Mouse (Mus musculus): ENCODE data around the gene Rnf17. TPM values are rescaled to one million over a fixed set of nuclear protein-coding genes. Genes with fewer than 3 reads are reported as not detected.

Rnf17 gene
- polyA plus RNA-seq, 1 experiment, result 0.57 TPM

DNA sequence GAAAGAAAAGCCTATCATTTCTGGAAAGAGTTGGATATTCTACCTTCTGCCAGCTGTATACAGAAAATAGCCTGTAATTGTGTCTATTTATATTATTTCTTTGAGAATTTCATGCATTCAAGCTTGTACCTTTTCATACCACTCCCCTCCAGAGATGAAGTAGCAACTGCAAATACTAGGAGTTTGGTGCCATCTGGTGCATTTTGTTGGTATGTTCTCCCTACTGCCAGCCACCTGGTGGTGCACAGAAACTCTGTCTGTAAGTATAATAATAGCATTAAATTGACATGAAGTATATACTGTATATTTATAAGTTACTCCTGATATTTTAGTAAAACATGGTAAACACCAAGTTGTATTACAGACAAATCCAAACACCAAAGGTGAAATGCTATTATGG is 4.4 kb upstream of the Rnf17 start:
- TF ChIP-seq POLR2A (IDR thresholded peaks at IDR 0.05; ENCODE audit: borderline replicate concordance, insufficient read depth, low read length), result no peak
- TF ChIP-seq CTCF (IDR thresholded peaks at IDR 0.05; ENCODE audit: borderline replicate concordance, insufficient read depth, low read depth, low read length), result peak; percentile 61
- peak in 1 of 2 experiments; percentile 18 for DNase-seq
- H3K27ac ChIP-seq (ENCODE audit: insufficient read depth, low read length), result no peak overlapping the region

GRCm38 (mm10) chr14:56403072-56403375 is 643 bp downstream of the Rnf17 start:
- TF ChIP-seq CTCF (IDR thresholded peaks at IDR 0.05; ENCODE audit: borderline replicate concordance, insufficient read depth, low read depth, low read length) (no peak), POLR2A (IDR thresholded peaks at IDR 0.05; ENCODE audit: borderline replicate concordance, insufficient read depth, low read length) (no peak)
- H3K27ac ChIP-seq (ENCODE audit: insufficient read depth, low read length), result no peak overlapping the region
- no peak overlapping the region for H3K4me3 ChIP-seq (replicated peaks; ENCODE audit: insufficient read depth, low read depth, low read length)
- WGBS, result 96% methylated on average over 2 of the region's 2 CpGs
- DNase-seq, result no peak
- no peaks in the 10 kb centered on the region for H3K4me1 ChIP-seq (ENCODE audit: control insufficient read depth, insufficient read depth, low read length)
- no peaks in the 10 kb centered on the region for H3K27me3 ChIP-seq (ENCODE audit: control insufficient read depth, insufficient read depth, low read length)

More for the DNA sequence above, 4.4 kb upstream of the Rnf17 start:
- Histone ChIP-seq H3K4me1 (ENCODE audit: control insufficient read depth, insufficient read depth, low read length) (no peaks in the 10 kb centered on the region), H3K27me3 (ENCODE audit: control insufficient read depth, insufficient read depth, low read length) (no peaks in the 10 kb centered on the region), H3K4me3 (replicated peaks; ENCODE audit: insufficient read depth, low read depth, low read length) (no peak overlapping the region)

- Histone ChIP-seq H3K27me3 (ENCODE audit: control insufficient read depth, insufficient read depth, low read length) (no peaks in the 10 kb centered on the region), H3K4me3 (replicated peaks; ENCODE audit: insufficient read depth, low read depth, low read length) (no peak overlapping the region), H3K4me1 (ENCODE audit: control insufficient read depth, insufficient read depth, low read length) (no peaks in the 10 kb centered on the region), H3K27ac (ENCODE audit: insufficient read depth, low read length) (no peak overlapping the region)
- 80% methylated on average over 2 of the region's 2 CpGs for WGBS
- DNase-seq, result no peak
- TF ChIP-seq CTCF (IDR thresholded peaks at IDR 0.05; ENCODE audit: borderline replicate concordance, insufficient read depth, low read depth, low read length) (no peak), POLR2A (IDR thresholded peaks at IDR 0.05; ENCODE audit: borderline replicate concordance, insufficient read depth, low read length) (no peak)
Measured at GRCm38 (mm10) chr14:56462090-56462489, 59.7 kb downstream of the Rnf17 start.

DNA sequence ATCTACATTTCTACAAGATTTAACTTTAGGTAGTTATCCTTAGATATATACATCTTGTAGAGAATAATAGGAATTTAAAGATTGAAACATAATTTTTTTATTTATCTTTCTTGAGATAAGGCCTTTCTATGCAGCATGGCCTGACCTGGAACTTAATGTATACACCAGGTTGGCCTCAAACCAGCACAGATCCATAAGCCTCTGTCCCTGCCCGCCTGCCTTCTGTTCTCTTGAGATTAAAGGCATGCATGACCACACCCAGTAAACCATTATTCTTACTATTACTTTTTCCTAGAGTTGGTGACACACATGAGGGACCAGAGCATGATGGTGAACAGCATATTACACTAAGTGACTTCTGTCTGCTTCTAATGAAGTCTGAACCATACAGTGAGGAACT is 60.3 kb downstream of the Rnf17 start:
- WGBS, result 62% methylated on average over 1 of the region's 1 CpGs
- no peaks in the 10 kb centered on the region for H3K27me3 ChIP-seq (ENCODE audit: control insufficient read depth, insufficient read depth, low read length)
- no peak overlapping the region for H3K4me3 ChIP-seq (replicated peaks; ENCODE audit: insufficient read depth, low read depth, low read length)
- no peaks in the 10 kb centered on the region for H3K4me1 ChIP-seq (ENCODE audit: control insufficient read depth, insufficient read depth, low read length)
- no peak overlapping the region for H3K27ac ChIP-seq (ENCODE audit: insufficient read depth, low read length)
- no peak for DNase-seq
- no peak for TF ChIP-seq POLR2A (IDR thresholded peaks at IDR 0.05; ENCODE audit: borderline replicate concordance, insufficient read depth, low read length)
- TF ChIP-seq CTCF (IDR thresholded peaks at IDR 0.05; ENCODE audit: borderline replicate concordance, insufficient read depth, low read depth, low read length), result no peak

DNA sequence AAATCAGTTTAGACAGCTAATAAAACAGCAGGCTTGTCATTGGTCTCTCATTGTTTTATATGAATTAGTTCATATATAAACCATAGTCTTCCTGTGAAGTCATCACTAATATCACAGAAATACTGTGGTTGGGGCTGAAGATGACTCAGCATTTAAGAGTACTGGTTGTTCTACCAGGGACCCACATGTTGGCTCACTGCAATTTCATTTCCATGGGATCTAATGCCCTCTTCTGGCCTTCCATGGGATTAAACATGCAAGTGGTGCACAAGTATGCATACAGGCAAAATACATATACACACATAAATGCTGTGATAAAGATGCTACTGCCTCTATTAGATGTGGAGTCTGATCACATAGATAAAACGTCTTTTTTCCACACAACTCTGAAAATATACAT is 65.8 kb downstream of the Rnf17 start:
- Histone ChIP-seq H3K27me3 (ENCODE audit: control insufficient read depth, insufficient read depth, low read length) (no peaks in the 10 kb centered on the region), H3K4me3 (replicated peaks; ENCODE audit: insufficient read depth, low read depth, low read length) (no peak overlapping the region), H3K27ac (ENCODE audit: insufficient read depth, low read length) (no peak overlapping the region), H3K4me1 (ENCODE audit: control insufficient read depth, insufficient read depth, low read length) (no peaks in the 10 kb centered on the region)
- DNase-seq, result no peak
- WGBS, result 41% methylated on average over 1 of the region's 1 CpGs
- TF ChIP-seq CTCF (IDR thresholded peaks at IDR 0.05; ENCODE audit: borderline replicate concordance, insufficient read depth, low read depth, low read length) (no peak), POLR2A (IDR thresholded peaks at IDR 0.05; ENCODE audit: borderline replicate concordance, insufficient read depth, low read length) (no peak)

DNA sequence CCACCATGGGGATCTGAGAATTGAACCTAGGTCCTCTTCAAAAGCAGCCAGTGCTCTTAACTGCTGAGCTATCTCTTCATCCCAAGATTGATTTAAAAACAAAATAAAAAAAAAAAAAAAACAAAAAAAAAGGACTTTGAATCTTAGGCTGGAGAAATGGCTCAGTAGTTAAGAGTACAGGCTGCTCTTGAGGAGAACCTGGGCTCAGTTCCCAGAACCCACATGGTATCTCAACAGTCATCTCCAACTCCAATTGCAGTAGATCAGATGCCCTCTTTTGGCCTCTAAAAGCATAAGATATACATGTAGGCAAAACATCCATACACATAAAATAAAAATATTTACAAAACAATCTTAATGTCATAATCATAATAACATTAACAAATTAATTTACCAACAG is 87.4 kb downstream of the Rnf17 start:
- Histone ChIP-seq H3K27me3 (ENCODE audit: control insufficient read depth, insufficient read depth, low read length) (no peaks in the 10 kb centered on the region), H3K4me3 (replicated peaks; ENCODE audit: insufficient read depth, low read depth, low read length) (no peak overlapping the region), H3K4me1 (ENCODE audit: control insufficient read depth, insufficient read depth, low read length) (no peaks in the 10 kb centered on the region), H3K27ac (ENCODE audit: insufficient read depth, low read length) (no peak overlapping the region)
- no peak for TF ChIP-seq POLR2A (IDR thresholded peaks at IDR 0.05; ENCODE audit: borderline replicate concordance, insufficient read depth, low read length)
- no peak for TF ChIP-seq CTCF (IDR thresholded peaks at IDR 0.05; ENCODE audit: borderline replicate concordance, insufficient read depth, low read depth, low read length)
- peak in 1 of 2 experiments; percentile 6 for DNase-seq

- Histone ChIP-seq H3K27ac (ENCODE audit: insufficient read depth, low read length) (no peak overlapping the region), H3K4me1 (ENCODE audit: control insufficient read depth, insufficient read depth, low read length) (no peaks in the 10 kb centered on the region), H3K4me3 (replicated peaks; ENCODE audit: insufficient read depth, low read depth, low read length) (no peak overlapping the region), H3K27me3 (ENCODE audit: control insufficient read depth, insufficient read depth, low read length) (no peaks in the 10 kb centered on the region)
- DNase-seq, result no peak
- WGBS, result 79% methylated on average over 4 of the region's 4 CpGs
- TF ChIP-seq POLR2A (IDR thresholded peaks at IDR 0.05; ENCODE audit: borderline replicate concordance, insufficient read depth, low read length) (no peak), CTCF (IDR thresholded peaks at IDR 0.05; ENCODE audit: borderline replicate concordance, insufficient read depth, low read depth, low read length) (no peak)
Measured at GRCm38 (mm10) chr14:56502407-56502806, 100.0 kb downstream of the Rnf17 start.

GRCm38 (mm10) chr14:56506743-56507142 is 104.4 kb downstream of the Rnf17 start:
- 80% methylated on average over 3 of the region's 3 CpGs for WGBS
- Histone ChIP-seq H3K27me3 (ENCODE audit: control insufficient read depth, insufficient read depth, low read length) (no peaks in the 10 kb centered on the region), H3K4me1 (ENCODE audit: control insufficient read depth, insufficient read depth, low read length) (no peaks in the 10 kb centered on the region), H3K4me3 (replicated peaks; ENCODE audit: insufficient read depth, low read depth, low read length) (no peak overlapping the region), H3K27ac (ENCODE audit: insufficient read depth, low read length) (no peak overlapping the region)
- DNase-seq, result no peak
- no peak for TF ChIP-seq POLR2A (IDR thresholded peaks at IDR 0.05; ENCODE audit: borderline replicate concordance, insufficient read depth, low read length)

GRCm38 (mm10) chr14:56512084-56512483 is 109.7 kb downstream of the Rnf17 start:
- no peak for DNase-seq
- WGBS, result 33% methylated on average over 6 of the region's 6 CpGs
- H3K27ac ChIP-seq (ENCODE audit: insufficient read depth, low read length), result no peak overlapping the region
- TF ChIP-seq POLR2A (IDR thresholded peaks at IDR 0.05; ENCODE audit: borderline replicate concordance, insufficient read depth, low read length) (no peak), CTCF (IDR thresholded peaks at IDR 0.05; ENCODE audit: borderline replicate concordance, insufficient read depth, low read depth, low read length) (peak; percentile 41)
- H3K4me3 ChIP-seq (replicated peaks; ENCODE audit: insufficient read depth, low read depth, low read length), result no peak overlapping the region
- H3K4me1 ChIP-seq (ENCODE audit: control insufficient read depth, insufficient read depth, low read length), result no peaks in the 10 kb centered on the region
- H3K27me3 ChIP-seq (ENCODE audit: control insufficient read depth, insufficient read depth, low read length), result no peaks in the 10 kb centered on the region
